Mouse (Mus musculus): ENCODE measurements around the gene Bicc1. TPM values are rescaled to one million over a fixed set of nuclear protein-coding genes. Genes with fewer than 3 reads are reported as not detected.

Gene Bicc1
- polyA plus RNA-seq, 1 experiment from 2014 or later = 8.5 TPM

DNA sequence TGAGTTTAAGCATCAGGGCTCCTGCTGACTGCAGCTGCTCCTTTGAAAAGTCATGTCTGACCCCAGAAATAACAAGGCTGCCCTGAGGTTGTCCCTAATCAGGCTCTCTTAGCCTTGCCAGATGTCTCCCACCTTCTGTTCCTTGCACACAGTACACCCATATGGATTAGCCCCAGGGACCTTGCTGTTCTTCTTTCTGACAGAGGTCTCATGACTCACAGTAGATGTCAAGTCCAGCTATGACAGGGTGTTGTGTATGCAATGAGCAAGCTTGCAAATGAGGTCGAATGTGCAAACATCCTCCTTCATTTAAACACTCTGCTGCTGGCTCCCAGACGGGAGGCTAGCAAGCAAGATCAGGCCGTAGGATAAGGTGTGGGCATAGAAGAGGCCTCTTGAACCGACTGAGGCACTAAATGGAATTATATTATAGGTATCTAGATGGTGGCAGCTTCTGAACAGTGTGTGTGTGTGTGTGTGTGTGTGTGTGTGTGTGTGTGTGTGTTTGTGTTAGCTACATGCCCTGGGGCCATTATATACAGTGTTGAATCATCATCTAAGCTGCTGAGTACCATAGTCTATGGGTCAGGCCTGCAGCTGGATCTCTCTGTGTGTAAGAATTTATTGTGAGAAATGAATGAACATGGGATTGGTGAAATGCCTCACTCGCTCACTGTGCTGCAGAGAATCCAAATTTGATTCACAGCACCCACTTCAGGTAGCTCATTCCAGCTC is 256.6 kb downstream of the Bicc1 start:
- WGBS = 66% methylated on average over 5 of the region's 5 CpGs
- Histone ChIP-seq H3K27me3 (ENCODE audit: control insufficient read depth, insufficient read depth, low read length) (no peaks in the 10 kb centered on the region), H3K36me3 (ENCODE audit: control insufficient read depth, insufficient read depth, low read length) (no peaks in the 10 kb centered on the region), H3K4me2 (ENCODE audit: low read depth) (no peak overlapping the region), H3K9me3 (ENCODE audit: control insufficient read depth, low read length) (no peaks in the 10 kb centered on the region), H3K9ac (ENCODE audit: low read length) (no peak overlapping the region), H3K4me3 (ENCODE audit: low read depth, low read length) (no peak overlapping the region), H3K27ac (ENCODE audit: low read depth, low read length) (no peak overlapping the region), H3K4me1 (ENCODE audit: control insufficient read depth, insufficient read depth, low read length) (no peaks in the 10 kb centered on the region)
- DNase-seq (ENCODE audit: low spot score) (peak; percentile 15), ATAC-seq (ENCODE audit: insufficient read depth, low FRiP score, low TSS enrichment) (no peak; the same call in 1 of the 2 replicates)

DNA sequence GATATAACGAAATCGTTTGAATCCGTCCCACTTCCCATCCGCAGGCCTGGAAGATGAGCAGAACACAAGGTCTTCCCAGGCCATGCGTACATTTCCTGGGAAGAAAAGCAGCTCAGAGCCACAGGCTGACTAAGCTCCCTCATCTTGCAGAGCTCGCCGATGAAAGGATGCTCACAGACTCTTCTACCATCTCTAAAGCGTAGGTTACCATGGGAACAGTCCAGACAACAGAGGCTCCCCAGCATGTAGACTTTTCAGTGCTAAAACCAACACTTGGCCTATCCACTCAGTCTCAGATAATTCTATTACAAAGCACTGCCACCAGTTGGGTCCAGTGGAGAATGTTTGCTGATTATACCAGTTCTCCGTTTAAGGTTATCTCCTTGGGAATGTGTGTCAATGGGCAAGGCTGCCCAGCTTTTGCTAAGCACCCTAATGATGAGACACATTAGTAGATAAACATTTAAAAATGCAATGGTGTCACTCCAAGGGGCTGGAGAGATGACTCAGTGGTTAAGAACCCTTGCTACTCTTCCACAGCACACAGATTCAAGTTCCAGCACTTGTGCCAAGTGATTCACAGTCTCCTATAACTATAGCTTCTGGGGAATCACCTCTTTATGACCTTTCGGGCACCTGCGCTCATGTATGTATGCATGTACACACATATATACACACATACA is 258.2 kb downstream of the Bicc1 start:
- Histone ChIP-seq H3K4me1 (ENCODE audit: control insufficient read depth, insufficient read depth, low read length) (no peaks in the 10 kb centered on the region), H3K9me3 (ENCODE audit: control insufficient read depth, low read length) (no peaks in the 10 kb centered on the region), H3K4me3 (ENCODE audit: low read depth, low read length) (no peak overlapping the region), H3K36me3 (ENCODE audit: control insufficient read depth, insufficient read depth, low read length) (no peaks in the 10 kb centered on the region), H3K4me2 (ENCODE audit: low read depth) (no peak overlapping the region), H3K27me3 (ENCODE audit: control insufficient read depth, insufficient read depth, low read length) (no peaks in the 10 kb centered on the region), H3K27ac (ENCODE audit: low read depth, low read length) (no peak overlapping the region), H3K9ac (ENCODE audit: low read length) (no peak overlapping the region)
- DNase-seq (ENCODE audit: low spot score) = no peak
- ATAC-seq (ENCODE audit: insufficient read depth, low FRiP score, low TSS enrichment) = no peak
- WGBS = 80% methylated on average over 11 of the region's 11 CpGs

GRCm38 (mm10) chr10:70895891-70896290 is 263.6 kb downstream of the Bicc1 start:
- Histone ChIP-seq H3K36me3 (ENCODE audit: control insufficient read depth, insufficient read depth, low read length) (no peaks in the 10 kb centered on the region), H3K9me3 (ENCODE audit: control insufficient read depth, low read length) (no peaks in the 10 kb centered on the region), H3K4me1 (ENCODE audit: control insufficient read depth, insufficient read depth, low read length) (no peaks in the 10 kb centered on the region), H3K27ac (ENCODE audit: low read depth, low read length) (no peak overlapping the region), H3K27me3 (ENCODE audit: control insufficient read depth, insufficient read depth, low read length) (no peaks in the 10 kb centered on the region), H3K9ac (ENCODE audit: low read length) (no peak overlapping the region), H3K4me3 (ENCODE audit: low read depth, low read length) (no peak overlapping the region), H3K4me2 (ENCODE audit: low read depth) (no peak overlapping the region)
- WGBS = 91% methylated on average over 8 of the region's 8 CpGs
- ATAC-seq (ENCODE audit: insufficient read depth, low FRiP score, low TSS enrichment) = no peak
- no peak for DNase-seq (ENCODE audit: low spot score)

DNA sequence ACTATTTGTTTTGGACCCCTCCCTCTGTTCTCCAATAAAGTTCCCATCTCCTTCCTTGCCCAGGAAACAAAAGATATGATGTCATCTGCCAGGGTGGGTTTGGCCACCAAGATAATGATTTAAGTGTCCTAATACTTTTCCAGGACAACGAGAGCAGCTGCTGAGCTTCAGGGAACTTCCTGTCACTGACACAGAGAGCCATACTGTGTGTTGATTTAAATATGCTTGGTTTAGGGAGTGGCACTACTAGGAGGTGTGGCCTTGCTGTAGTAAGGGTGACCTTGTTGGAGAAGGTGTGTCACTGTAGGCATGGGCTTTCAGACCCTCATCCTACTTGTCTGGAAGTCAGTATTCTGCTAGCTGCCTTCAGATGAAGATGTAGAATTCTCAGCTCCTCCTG is 281.5 kb downstream of the Bicc1 start:
- 70% methylated on average over 1 of the region's 1 CpGs for WGBS

GRCm38 (mm10) chr10:70877631-70878030 is 281.9 kb downstream of the Bicc1 start:
- H3K9ac ChIP-seq (ENCODE audit: low read length) = no peak overlapping the region
- ATAC-seq (ENCODE audit: insufficient read depth, low FRiP score, low TSS enrichment) = no peak
- H3K9me3 ChIP-seq (ENCODE audit: control insufficient read depth, low read length) = no peaks in the 10 kb centered on the region
- no peak for DNase-seq (ENCODE audit: low spot score)
- no peaks in the 10 kb centered on the region for H3K36me3 ChIP-seq (ENCODE audit: control insufficient read depth, insufficient read depth, low read length)
- no peaks in the 10 kb centered on the region for H3K4me1 ChIP-seq (ENCODE audit: control insufficient read depth, insufficient read depth, low read length)
- H3K4me3 ChIP-seq (ENCODE audit: low read depth, low read length) = no peak overlapping the region
- 81% methylated on average over 8 of the region's 8 CpGs for WGBS
- H3K27me3 ChIP-seq (ENCODE audit: control insufficient read depth, insufficient read depth, low read length) = no peaks in the 10 kb centered on the region
- no peak overlapping the region for H3K4me2 ChIP-seq (ENCODE audit: low read depth)
- H3K27ac ChIP-seq (ENCODE audit: low read depth, low read length) = no peak overlapping the region

More for the DNA sequence above, 281.5 kb downstream of the Bicc1 start:
- DNase-seq (ENCODE audit: low spot score) = no peak
- Histone ChIP-seq H3K4me2 (ENCODE audit: low read depth) (no peak overlapping the region), H3K4me3 (ENCODE audit: low read depth, low read length) (no peak overlapping the region), H3K9ac (ENCODE audit: low read length) (no peak overlapping the region), H3K27ac (ENCODE audit: low read depth, low read length) (no peak overlapping the region), H3K9me3 (ENCODE audit: control insufficient read depth, low read length) (no peaks in the 10 kb centered on the region), H3K27me3 (ENCODE audit: control insufficient read depth, insufficient read depth, low read length) (no peaks in the 10 kb centered on the region), H3K4me1 (ENCODE audit: control insufficient read depth, insufficient read depth, low read length) (no peaks in the 10 kb centered on the region), H3K36me3 (ENCODE audit: control insufficient read depth, insufficient read depth, low read length) (no peaks in the 10 kb centered on the region)
- no peak for ATAC-seq (ENCODE audit: insufficient read depth, low FRiP score, low TSS enrichment)

- no peak overlapping the region for H3K4me3 ChIP-seq (ENCODE audit: low read depth, low read length)
- H3K27ac ChIP-seq (ENCODE audit: low read depth, low read length) = no peak overlapping the region
- peak; percentile 55; the same call in 1 of the 2 replicates for ATAC-seq (ENCODE audit: insufficient read depth, low FRiP score, low TSS enrichment)
- WGBS = 67% methylated on average over 9 of the region's 9 CpGs
- no peak overlapping the region for H3K4me2 ChIP-seq (ENCODE audit: low read depth)
- H3K36me3 ChIP-seq (ENCODE audit: control insufficient read depth, insufficient read depth, low read length) = no peaks in the 10 kb centered on the region
- no peaks in the 10 kb centered on the region for H3K9me3 ChIP-seq (ENCODE audit: control insufficient read depth, low read length)
- no peak for DNase-seq (ENCODE audit: low spot score)
- no peaks in the 10 kb centered on the region for H3K27me3 ChIP-seq (ENCODE audit: control insufficient read depth, insufficient read depth, low read length)
- H3K4me1 ChIP-seq (ENCODE audit: control insufficient read depth, insufficient read depth, low read length) = no peaks in the 10 kb centered on the region
- no peak overlapping the region for H3K9ac ChIP-seq (ENCODE audit: low read length)
Observed at GRCm38 (mm10) chr10:70876522-70876921, 283.0 kb downstream of the Bicc1 start.

GRCm38 (mm10) chr10:70876119-70876518 is 283.4 kb downstream of the Bicc1 start:
- H3K27me3 ChIP-seq (ENCODE audit: control insufficient read depth, insufficient read depth, low read length) = no peaks in the 10 kb centered on the region
- 70% methylated on average over 8 of the region's 8 CpGs for WGBS
- ATAC-seq (ENCODE audit: insufficient read depth, low FRiP score, low TSS enrichment) (no peak), DNase-seq (ENCODE audit: low spot score) (no peak)
- no peaks in the 10 kb centered on the region for H3K9me3 ChIP-seq (ENCODE audit: control insufficient read depth, low read length)
- H3K4me2 ChIP-seq (ENCODE audit: low read depth) = no peak overlapping the region
- no peak overlapping the region for H3K4me3 ChIP-seq (ENCODE audit: low read depth, low read length)
- no peak overlapping the region for H3K27ac ChIP-seq (ENCODE audit: low read depth, low read length)
- no peaks in the 10 kb centered on the region for H3K36me3 ChIP-seq (ENCODE audit: control insufficient read depth, insufficient read depth, low read length)
- no peaks in the 10 kb centered on the region for H3K4me1 ChIP-seq (ENCODE audit: control insufficient read depth, insufficient read depth, low read length)
- H3K9ac ChIP-seq (ENCODE audit: low read length) = no peak overlapping the region

- Histone ChIP-seq H3K4me1 (ENCODE audit: control insufficient read depth, insufficient read depth, low read length) (no peaks in the 10 kb centered on the region), H3K4me2 (ENCODE audit: low read depth) (no peak overlapping the region), H3K4me3 (ENCODE audit: low read depth, low read length) (no peak overlapping the region), H3K9me3 (ENCODE audit: control insufficient read depth, low read length) (no peaks in the 10 kb centered on the region), H3K36me3 (ENCODE audit: control insufficient read depth, insufficient read depth, low read length) (no peaks in the 10 kb centered on the region), H3K9ac (ENCODE audit: low read length) (no peak overlapping the region), H3K27me3 (ENCODE audit: control insufficient read depth, insufficient read depth, low read length) (no peaks in the 10 kb centered on the region), H3K27ac (ENCODE audit: low read depth, low read length) (no peak overlapping the region)
- ATAC-seq (ENCODE audit: insufficient read depth, low FRiP score, low TSS enrichment) (no peak), DNase-seq (ENCODE audit: low spot score) (no peak)
- 41% methylated on average over 12 of the region's 12 CpGs for WGBS
Observed at GRCm38 (mm10) chr10:70874994-70875538, 284.4 kb downstream of the Bicc1 start.
